Mouse (Mus musculus) c-Kit-positive CD71-negative TER-119-negative erythroid progenitor cells, embryonic 14.5 days (primary cell): ENCODE measurements around the gene Gcn1l1.
"Not testable (repeated sequence)": the region's sequence is repeated elsewhere in the genome, so short reads cannot be mapped to it uniquely, and the experiment has no call there.

Source experiments
- DNase-seq: peaks from one replicate; pipeline ENCODE4 v3.0.0-alpha.2; 2013; ENCODE audit warnings: low read depth

Gcn1l1 gene

GRCm38 (mm10) chr5:115564737-115565393 is at the start of gene Gcn1l1:
Gene Gcn1l1, plus strand, starts transcription at chr5:115565254.
- DNase-seq: no peak

DNA sequence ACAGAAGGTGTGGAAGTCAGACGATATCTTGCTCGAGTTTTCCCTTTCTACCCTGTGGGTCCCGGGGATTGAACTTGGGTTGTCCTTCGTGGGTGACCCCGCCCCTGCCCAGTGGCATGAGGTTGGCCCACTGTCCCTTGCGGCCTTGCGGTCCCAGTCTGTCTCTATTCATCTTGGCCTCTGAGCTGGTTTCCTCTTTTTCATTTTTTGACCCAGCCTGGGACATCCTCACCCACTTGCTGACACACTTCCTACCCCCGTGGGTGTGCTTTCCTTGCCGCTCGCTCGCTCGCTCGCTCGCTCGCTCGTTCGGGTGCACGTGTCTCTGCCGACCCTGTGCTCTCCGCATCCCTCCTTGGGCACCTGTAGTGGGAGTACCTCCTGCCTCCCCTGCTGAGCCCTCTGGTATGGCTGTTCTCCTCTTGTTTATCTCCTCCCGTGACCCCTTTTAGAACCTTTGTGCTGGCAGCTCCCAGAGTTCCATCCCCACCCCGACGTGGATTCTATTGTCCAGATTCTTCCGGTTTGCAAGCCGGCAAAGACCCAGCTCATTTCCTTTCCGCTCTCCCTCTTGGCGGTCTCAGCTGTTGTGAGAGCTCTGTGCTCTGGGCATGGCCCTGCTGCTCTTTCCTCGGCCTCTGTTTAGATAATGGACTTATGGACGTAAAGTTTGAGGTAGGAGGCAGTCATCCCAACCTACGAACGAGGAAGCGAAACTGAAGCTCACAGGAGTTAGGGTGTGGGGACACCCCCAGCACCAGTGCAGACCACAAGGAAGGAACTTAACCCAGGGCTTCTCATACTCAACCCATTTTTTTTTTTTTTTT is 48.8 kb upstream of the Gcn1l1 start:
- DNase-seq: no peak

DNA sequence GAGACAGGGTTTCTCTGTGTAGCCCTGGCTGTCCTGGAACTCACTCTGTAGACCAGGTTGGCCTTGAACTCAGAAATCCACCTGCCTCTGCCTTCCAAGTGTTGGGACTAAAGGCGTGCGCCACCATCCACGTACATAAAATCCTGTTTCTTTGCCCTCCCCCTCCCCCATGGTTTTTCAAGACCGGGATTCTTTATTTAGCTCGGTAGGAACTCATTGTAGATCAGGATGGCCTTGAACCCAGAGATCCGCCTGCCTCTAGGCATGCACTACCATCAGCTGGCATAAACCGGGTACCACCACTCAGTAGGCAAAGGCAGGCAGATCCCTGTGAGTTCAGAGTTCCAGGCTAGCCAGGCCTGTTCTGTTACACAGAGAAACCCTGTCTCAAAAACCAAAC is 48.1 kb upstream of the Gcn1l1 start:
- DNase-seq: no peak

DNA sequence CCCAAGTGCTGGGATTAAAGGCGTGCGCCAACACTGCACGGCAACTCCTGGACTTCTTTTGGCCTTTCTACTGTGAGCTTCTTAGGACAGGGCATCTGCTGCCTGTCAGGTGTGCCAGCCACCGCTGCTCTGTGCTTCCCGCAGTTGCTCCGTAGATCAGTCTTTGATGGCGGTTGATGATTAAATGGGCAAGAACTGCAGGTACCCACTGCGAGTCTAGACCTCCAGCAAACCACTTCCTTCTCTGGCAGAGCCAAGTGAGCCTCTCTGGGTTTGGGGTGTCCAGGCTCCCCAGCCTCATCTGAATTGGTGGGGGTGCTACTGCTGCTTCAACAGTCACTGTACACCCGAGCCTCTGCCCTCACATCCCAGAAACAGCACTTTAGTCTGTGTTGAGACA is 47.6 kb upstream of the Gcn1l1 start:
- DNase-seq: no peak

- not testable (repeated sequence) for DNase-seq
Observed at GRCm38 (mm10) chr5:115518214-115518613, 46.8 kb upstream of the Gcn1l1 start.

DNA sequence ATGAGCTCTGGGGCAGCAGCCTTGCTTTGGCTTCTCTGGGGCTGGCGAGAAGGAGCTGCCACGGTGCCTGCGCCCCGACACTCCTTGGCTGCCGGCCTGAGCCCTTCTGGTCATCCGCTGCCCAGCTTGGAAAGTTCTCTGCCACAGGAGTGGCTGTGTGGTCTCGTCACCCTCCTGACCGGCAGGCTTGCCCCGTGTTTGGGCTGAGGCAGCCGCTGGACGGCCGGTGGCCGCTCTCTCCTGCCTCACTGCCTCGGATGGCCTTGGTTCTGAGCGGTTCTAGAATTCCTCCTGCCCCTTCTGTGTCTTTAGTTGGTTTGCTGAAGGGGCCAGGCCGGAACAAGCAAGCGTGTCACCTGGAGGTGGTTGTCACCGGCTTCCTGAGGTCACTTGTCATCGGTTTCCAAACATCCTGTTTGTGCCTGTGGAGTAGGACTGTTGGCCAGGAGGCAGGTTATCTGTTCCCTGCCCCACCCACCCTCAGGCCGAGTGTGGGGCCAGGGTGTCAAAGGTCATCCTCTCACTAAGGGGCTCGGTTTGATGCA is 44.7 kb upstream of the Gcn1l1 start:
- no peak for DNase-seq

GRCm38 (mm10) chr5:115521553-115522461 is 43.2 kb upstream of the Gcn1l1 start:
- DNase-seq: no peak

GRCm38 (mm10) chr5:115522531-115522930 is 42.5 kb upstream of the Gcn1l1 start:
- no peak for DNase-seq

DNA sequence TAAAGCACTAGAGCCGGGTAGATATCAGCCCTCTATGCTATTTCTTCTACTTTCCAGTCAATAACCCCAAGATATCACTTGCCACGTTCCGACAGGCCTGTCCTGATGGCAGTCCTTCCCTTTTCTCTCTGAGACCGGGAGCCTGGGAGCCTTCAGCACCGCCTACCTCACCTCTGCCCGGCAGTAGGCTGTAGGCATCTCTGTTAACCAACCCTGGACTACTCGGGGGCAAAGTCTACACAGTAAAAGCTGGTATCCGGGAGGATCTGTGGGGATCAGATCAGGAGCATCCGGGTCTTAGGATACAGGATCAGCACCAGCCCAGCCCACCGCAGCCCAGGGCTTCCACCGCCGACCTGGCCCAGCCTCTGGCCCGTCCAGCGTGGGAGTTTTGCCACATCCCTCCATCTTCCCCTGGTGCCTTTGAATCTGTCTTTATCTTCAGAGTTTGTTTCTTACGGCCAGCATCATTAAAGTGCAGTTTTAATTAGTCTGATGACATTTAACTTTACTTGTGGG is 42.0 kb upstream of the Gcn1l1 start:
- DNase-seq: no peak

- DNase-seq: no peak
Observed at GRCm38 (mm10) chr5:115523971-115524370, 41.1 kb upstream of the Gcn1l1 start.

DNA sequence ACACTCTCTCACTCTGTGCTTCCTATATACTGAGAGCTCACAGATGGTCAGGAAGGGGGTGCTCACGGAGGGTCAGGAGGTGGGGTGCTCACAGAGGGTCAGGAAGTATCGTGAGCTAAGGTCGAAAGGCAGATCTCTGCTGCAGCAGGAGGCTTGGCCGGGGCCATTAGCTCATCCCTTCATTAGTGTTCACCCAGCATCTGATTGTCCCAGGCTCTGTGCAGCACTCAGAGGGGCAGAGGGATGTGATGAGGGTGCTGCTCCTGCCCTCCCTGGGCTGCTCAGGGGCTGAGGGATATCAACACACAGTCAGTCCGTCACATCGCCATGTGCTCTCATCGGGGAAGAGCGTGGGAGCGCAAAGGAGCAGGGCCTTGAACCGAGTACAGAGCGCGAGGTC is 40.6 kb upstream of the Gcn1l1 start:
- no peak for DNase-seq

- DNase-seq: no peak
Observed at GRCm38 (mm10) chr5:115525416-115525815, 39.6 kb upstream of the Gcn1l1 start.

DNA sequence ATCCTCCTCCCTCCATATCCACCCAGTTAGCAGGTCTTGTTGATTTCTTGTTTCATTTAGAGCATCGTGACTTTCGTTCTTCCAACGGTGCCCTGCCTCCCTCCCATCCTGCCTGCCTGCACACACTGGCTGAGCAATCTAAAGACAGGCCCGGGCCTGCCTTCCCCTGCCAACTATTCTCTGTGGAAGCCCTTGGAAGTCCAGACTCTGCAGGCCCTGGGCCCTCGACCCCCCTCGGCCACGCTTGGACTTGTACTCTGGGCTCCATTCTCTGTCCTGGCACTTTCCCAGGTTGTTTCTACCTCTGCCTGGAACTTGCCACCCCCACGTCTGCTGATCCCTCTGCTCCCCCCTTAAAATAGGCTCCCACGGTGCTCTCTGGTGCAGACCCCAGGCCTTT is 39.1 kb upstream of the Gcn1l1 start:
- no peak for DNase-seq

DNA sequence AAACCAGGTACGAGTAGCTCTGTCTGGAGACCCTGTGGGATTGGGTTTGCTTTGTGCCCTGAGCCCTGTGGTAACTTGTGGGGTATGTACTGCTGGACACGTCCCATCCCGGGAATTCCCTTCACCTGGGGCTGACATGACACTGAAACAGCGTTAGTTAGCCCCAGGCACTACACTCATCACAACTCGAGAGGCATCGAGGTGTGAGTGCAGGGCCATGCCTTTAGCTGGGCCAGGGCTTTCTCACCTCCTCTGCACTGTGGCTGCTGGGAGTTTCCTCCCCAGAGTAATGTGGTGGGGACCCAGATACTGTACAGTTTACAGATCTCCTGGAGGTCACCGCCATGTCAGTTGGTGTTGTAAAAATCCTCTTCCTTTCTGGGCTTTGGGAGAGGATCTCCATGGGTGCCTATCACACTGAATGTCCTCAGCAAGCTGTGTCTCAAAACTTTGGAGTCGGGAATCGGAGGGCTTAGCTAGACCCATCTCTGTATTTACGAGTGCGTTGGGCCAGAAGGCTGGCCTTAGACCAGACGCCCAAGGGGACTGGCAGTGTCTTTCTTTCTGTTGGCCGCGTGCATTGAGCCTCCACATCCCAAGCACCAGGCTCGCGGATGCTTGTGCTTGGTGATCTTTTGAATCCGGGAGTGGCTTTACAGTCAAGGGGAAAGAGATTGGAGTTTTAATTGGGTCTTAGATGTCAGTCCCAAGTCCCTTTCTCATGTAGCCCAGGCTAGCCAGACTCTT is 38.4 kb upstream of the Gcn1l1 start:
- no peak for DNase-seq

DNA sequence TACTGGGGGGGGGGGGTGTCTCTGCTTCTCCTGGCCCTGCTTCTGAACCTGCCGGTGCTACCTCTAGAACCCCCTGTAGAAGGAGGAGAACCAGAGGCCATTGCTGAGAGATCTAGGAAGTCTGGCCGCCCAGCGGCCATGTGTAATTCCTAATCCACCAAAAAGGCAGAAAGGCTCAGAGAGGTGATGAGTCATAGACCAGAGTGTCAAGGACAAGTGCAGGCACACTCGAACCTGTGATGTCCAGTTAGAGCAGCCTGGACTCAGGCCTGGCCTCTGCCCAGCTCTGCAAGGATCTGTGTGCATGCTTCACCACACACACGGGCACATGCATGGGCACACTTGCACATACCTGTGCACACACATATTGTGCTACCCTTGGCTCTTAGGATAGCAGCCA is 36.9 kb upstream of the Gcn1l1 start:
- no peak for DNase-seq

- DNase-seq: no peak
Observed at GRCm38 (mm10) chr5:115529364-115529741, 35.7 kb upstream of the Gcn1l1 start.

DNA sequence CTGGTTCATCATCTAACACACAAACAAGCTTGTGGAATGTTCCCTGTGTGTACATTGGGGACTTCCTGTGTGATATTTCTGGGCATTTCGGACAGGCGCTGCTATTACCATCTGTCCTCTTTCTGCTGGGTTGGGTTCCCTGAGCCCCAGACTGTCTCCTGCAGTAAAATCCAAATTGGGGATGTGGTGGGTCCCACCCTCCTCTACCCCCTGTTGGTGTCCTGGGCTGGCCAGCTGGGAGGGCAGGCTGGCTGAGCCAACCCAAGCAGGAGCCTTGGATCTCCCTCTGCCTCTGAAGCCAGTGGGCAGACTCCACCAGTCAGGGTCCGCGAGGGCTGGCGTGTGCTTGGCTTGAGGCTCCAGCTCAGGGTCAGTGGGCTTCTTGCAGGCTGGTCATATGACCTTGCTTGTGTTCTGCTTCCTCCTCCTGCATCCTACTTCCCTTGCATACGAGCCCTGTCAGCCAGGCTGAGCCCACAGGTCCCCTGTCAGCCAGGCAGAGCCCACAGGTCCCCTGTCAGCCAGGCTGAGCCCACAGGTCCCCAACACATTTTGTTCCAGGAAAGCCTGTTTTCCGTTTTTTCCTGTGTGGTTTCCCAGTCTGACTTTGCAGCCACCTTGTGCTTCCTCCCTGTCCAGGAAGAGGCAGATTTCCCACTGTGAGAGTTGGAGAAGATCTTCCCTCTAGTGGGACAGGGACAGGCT is 35.2 kb upstream of the Gcn1l1 start:
- no peak for DNase-seq

DNA sequence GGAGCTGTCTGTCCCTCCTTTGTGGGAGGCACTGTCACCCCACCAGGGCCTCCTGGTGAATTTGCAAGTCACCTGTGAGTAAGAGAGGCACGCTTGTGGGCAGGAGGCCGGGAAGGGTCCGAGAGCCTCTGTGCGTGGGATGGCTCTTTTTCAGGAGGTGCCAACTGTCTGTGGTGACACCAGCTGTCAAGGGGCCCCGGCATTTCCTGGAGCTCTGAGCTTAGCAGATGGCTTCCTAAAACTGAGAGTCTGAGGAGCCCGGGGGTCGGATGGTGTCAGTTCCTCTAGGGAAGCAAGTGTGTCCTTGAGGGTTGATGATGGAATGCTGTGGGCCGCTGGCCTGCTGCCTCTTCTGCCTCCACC is 34.6 kb upstream of the Gcn1l1 start:
- no peak for DNase-seq

- no peak for DNase-seq
Observed at GRCm38 (mm10) chr5:115531671-115532270, 33.3 kb upstream of the Gcn1l1 start.

DNA sequence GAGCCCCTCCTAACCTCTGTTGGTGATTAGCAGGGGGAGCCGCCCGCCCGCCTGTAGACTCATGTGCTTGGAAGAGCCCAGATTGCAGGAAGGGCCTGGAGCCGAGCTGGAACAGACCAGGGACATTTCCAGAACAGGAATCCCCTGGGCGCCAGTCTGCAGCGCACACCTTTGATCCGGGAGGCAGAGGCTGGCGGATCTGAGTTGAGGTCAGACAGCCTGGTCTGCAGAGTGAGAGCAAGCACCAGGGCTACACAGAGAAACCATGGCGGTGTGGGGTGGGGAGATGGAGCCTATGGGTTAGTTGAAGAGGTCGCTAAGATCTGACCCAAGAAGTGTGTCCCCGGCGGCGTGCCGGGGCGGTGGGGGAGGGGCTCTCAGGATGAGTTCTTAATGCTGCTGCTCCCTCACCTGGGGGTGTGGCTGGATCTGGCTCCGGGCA is 30.7 kb upstream of the Gcn1l1 start:
- no peak for DNase-seq
